Mouse (Mus musculus): ENCODE data around the gene Rnf141. TPM values are rescaled to one million over a fixed set of nuclear protein-coding genes. Genes with fewer than 3 reads are reported as not detected.

Gene Rnf141
- total and polyA plus RNA-seq, 2 experiments from 2014 or later: 28.5 to 133 TPM

DNA sequence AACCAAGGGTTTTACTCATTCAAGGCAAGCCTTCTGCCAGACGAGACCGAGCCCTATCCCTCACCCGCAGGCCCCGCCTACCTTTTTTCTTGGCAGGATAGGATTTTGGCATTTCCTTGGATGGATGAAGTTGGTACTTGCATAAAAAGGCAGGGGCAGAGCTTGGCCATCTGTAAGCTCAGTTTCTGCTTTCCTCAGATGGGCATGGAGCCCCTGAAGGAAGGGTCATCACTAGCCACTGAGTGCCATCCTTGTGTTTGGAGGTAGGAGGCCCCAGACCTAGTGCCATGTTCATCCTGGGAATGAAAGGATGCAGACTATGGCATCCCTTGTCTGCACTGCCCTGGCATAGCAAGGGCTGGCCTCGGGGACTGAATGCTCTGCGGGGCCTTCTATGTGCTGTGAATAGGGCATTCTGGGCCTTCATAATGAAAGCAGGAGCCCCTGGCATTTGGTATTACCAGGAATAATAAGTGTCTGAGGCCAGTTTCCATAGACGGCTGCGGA, 64.6 kb downstream of the Rnf141 start:
- no peak for TF ChIP-seq CTCF (IDR thresholded peaks at IDR 0.05)
- H3K9me3 ChIP-seq (ENCODE audit: low read length): no peaks in the 10 kb centered on the region
- peak overlapping the region; percentile 43; the same call in 1 of the 2 replicates for H3K27ac ChIP-seq (ENCODE audit: low read depth, low read length)
- DNase-seq (ENCODE audit: low spot score) (peak; percentile 82), ATAC-seq (ENCODE audit: low FRiP score) (peak; percentile 68)
- no peak overlapping the region for H3K9ac ChIP-seq (replicated peaks; ENCODE audit: low read length, poor library complexity, severe bottlenecking)
- no peak overlapping the region for H3K4me3 ChIP-seq (ENCODE audit: low read depth, low read length)
- H3K4me1 ChIP-seq (ENCODE audit: insufficient read depth, low read length): 0 out of 2 replicates have a peak, but pooled peaks cover 2% of the 10 kb centered on the region
- no peak overlapping the region for H3K4me2 ChIP-seq (ENCODE audit: low read depth, low read length, poor library complexity, severe bottlenecking)
- 0 out of 2 replicates have a peak, but pooled peaks cover 2% of the 10 kb centered on the region for H3K36me3 ChIP-seq (ENCODE audit: insufficient read depth, low read length)
- H3K27me3 ChIP-seq (ENCODE audit: insufficient read depth, low read length): no peaks in the 10 kb centered on the region
- WGBS: 71% methylated on average over 8 of the region's 8 CpGs

GRCm38 (mm10) chr7:110778933-110779332, 65.3 kb downstream of the Rnf141 start:
- H3K4me2 ChIP-seq (ENCODE audit: low read depth, low read length, poor library complexity, severe bottlenecking): no peak overlapping the region
- TF ChIP-seq CTCF (IDR thresholded peaks at IDR 0.05): no peak
- DNase-seq (ENCODE audit: low spot score): no peak
- no peak overlapping the region for H3K9ac ChIP-seq (replicated peaks; ENCODE audit: low read length, poor library complexity, severe bottlenecking)
- 0 out of 2 replicates have a peak, but pooled peaks cover 2% of the 10 kb centered on the region for H3K36me3 ChIP-seq (ENCODE audit: insufficient read depth, low read length)
- no peaks in the 10 kb centered on the region for H3K9me3 ChIP-seq (ENCODE audit: low read length)
- no peak for ATAC-seq (ENCODE audit: low FRiP score)
- H3K4me3 ChIP-seq (ENCODE audit: low read depth, low read length): no peak overlapping the region
- H3K27ac ChIP-seq (ENCODE audit: low read depth, low read length): no peak overlapping the region
- 96% methylated on average over 7 of the region's 7 CpGs for WGBS
- H3K27me3 ChIP-seq (ENCODE audit: insufficient read depth, low read length): no peaks in the 10 kb centered on the region
- H3K4me1 ChIP-seq (ENCODE audit: insufficient read depth, low read length): peaks cover 7% of the 10 kb centered on the region; the same call in 1 of the 2 replicates

DNA sequence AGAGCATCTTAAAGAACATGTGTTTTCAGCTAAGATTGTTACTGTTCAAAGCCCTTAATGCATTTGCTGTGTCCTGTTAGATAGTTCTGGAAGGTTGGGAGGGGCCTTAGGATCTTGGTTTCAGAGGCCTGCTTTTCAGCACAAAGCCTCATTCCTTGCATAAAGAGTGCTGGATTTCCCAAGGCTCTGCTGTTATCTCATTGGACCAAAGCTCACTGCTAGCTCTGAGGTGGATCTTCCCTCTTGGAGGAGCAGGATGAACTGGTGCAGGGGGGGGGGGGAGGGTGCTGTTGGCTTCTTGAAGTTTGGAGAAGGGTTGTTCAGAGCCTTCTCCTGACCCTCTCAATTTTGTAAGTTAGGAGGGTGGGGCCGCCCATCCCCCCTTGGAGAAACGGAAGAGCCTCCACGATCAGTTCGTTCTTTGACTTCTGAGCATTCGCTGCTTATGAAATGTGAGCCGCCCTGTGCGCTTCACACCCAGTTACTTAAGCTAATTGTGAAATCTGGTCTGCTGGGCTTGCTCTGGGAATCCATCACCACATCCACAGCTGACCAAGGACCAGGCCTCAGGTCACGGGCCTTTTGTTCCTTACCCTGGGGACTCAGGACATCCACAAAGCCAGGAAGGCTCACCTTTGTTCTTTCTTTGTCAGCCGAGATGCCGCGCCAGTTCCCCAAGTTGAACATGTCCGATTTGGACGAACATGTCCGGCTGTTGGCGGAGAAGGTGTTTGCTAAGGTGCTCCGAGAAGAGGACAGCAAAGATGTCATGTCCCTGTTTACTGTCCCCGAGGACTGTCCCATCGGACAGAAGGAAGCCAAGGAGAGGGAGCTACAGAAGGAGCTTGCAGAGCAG, 66.9 kb downstream of the Rnf141 start:
- Histone ChIP-seq H3K9me3 (ENCODE audit: low read length) (no peaks in the 10 kb centered on the region), H3K4me2 (ENCODE audit: low read depth, low read length, poor library complexity, severe bottlenecking) (no peak overlapping the region), H3K27me3 (ENCODE audit: insufficient read depth, low read length) (no peaks in the 10 kb centered on the region), H3K27ac (ENCODE audit: low read depth, low read length) (no peak overlapping the region), H3K36me3 (ENCODE audit: insufficient read depth, low read length) (0 out of 2 replicates have a peak, but pooled peaks cover 2% of the 10 kb centered on the region), H3K9ac (replicated peaks; ENCODE audit: low read length, poor library complexity, severe bottlenecking) (no peak overlapping the region), H3K4me3 (ENCODE audit: low read depth, low read length) (no peak overlapping the region), H3K4me1 (ENCODE audit: insufficient read depth, low read length) (peaks cover 9% of the 10 kb centered on the region)
- ATAC-seq (ENCODE audit: low FRiP score): no peak
- WGBS: 80% methylated on average over 18 of the region's 18 CpGs
- TF ChIP-seq CTCF (IDR thresholded peaks at IDR 0.05): no peak
- DNase-seq (ENCODE audit: low spot score): no peak

DNA sequence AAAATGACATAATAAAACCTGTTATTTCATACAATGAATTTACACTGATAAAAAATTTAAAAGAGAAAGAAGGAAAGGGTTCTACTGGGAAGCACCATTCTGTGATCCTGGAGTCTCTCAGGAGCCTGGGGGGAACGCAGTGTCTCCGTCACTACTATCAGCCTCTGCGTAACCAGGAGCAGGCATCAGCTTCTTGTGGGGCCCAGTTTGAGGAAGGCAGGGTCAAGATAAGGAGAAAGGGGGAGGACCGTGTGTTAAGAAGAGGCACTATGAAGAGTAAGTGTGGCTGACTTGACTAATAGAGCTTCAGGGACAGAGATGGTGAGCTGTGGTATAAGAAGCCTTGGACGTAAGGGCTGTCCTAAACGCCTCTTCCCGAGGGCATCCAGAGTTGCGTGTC, 69.6 kb downstream of the Rnf141 start:
- H3K27ac ChIP-seq (ENCODE audit: low read depth, low read length): peak overlapping the region; percentile 68; the same call in 1 of the 2 replicates
- H3K27me3 ChIP-seq (ENCODE audit: insufficient read depth, low read length): no peaks in the 10 kb centered on the region
- WGBS: 92% methylated on average over 8 of the region's 8 CpGs
- no peak for TF ChIP-seq CTCF (IDR thresholded peaks at IDR 0.05)
- H3K4me1 ChIP-seq (ENCODE audit: insufficient read depth, low read length): peaks cover 9% of the 10 kb centered on the region
- ATAC-seq (ENCODE audit: low FRiP score) (no peak), DNase-seq (ENCODE audit: low spot score) (no peak)
- no peak overlapping the region for H3K4me3 ChIP-seq (ENCODE audit: low read depth, low read length)
- no peaks in the 10 kb centered on the region for H3K9me3 ChIP-seq (ENCODE audit: low read length)
- no peak overlapping the region for H3K9ac ChIP-seq (replicated peaks; ENCODE audit: low read length, poor library complexity, severe bottlenecking)
- no peaks in the 10 kb centered on the region for H3K36me3 ChIP-seq (ENCODE audit: insufficient read depth, low read length)
- H3K4me2 ChIP-seq (ENCODE audit: low read depth, low read length, poor library complexity, severe bottlenecking): no peak overlapping the region

GRCm38 (mm10) chr7:110774077-110774476, 70.2 kb downstream of the Rnf141 start:
- DNase-seq (ENCODE audit: low spot score) (peak; percentile 79), ATAC-seq (ENCODE audit: low FRiP score) (no peak)
- 74% methylated on average over 1 of the region's 1 CpGs for WGBS
- H3K9ac ChIP-seq (replicated peaks; ENCODE audit: low read length, poor library complexity, severe bottlenecking): no peak overlapping the region
- no peaks in the 10 kb centered on the region for H3K27me3 ChIP-seq (ENCODE audit: insufficient read depth, low read length)
- peak overlapping the region; percentile 29; the same call in 1 of the 2 replicates for H3K4me2 ChIP-seq (ENCODE audit: low read depth, low read length, poor library complexity, severe bottlenecking)
- no peaks in the 10 kb centered on the region for H3K9me3 ChIP-seq (ENCODE audit: low read length)
- TF ChIP-seq CTCF (IDR thresholded peaks at IDR 0.05): no peak
- H3K4me3 ChIP-seq (ENCODE audit: low read depth, low read length): no peak overlapping the region
- peak overlapping the region; percentile 68 for H3K27ac ChIP-seq (ENCODE audit: low read depth, low read length)
- no peaks in the 10 kb centered on the region for H3K36me3 ChIP-seq (ENCODE audit: insufficient read depth, low read length)
- H3K4me1 ChIP-seq (ENCODE audit: insufficient read depth, low read length): peaks cover 14% of the 10 kb centered on the region

Measured in midbrain, postnatal 0 days (tissue).